Mouse (Mus musculus) liver, embryonic 11.5 days (tissue): ENCODE measurements around the gene Pola1. TPM values are rescaled to one million over a fixed set of nuclear protein-coding genes. Genes with fewer than 3 reads are reported as not detected.

ENCODE experiments used
- ATAC-seq: fragments of 200-750 bp; cut with Nextera tagmentation; replicated peaks from 2 replicates; pipeline ENCODE4 v1.8.0; 2017; ENCODE audit warnings: moderate number of reproducible peaks, mild to moderate bottlenecking, moderate TSS enrichment, moderate library complexity; ENCODE audit not compliant: low FRiP score
- DNase-seq: peaks from one replicate; pipeline ENCODE4 v3.0.0-alpha.2; 2017; ENCODE audit warnings: low spot score
- H3K27ac ChIP-seq: fragments of 300-500 bp; sonication (generic); 2 replicates; pipeline ENCODE4 v1.5.1; 2014; ENCODE audit warnings: mild to moderate bottlenecking, low read depth, low read length, control low read depth
- H3K27me3 ChIP-seq: fragments of 300-500 bp; sonication (generic); replicated peaks from 2 replicates; pipeline ENCODE4 v1.6.1; 2014; ENCODE audit warnings: low read length, mixed read lengths; ENCODE audit not compliant: control insufficient read depth, insufficient read depth
- H3K36me3 ChIP-seq: fragments of 300-500 bp; sonication (generic); 2 replicates; pipeline ENCODE4 v1.6.1; 2014; ENCODE audit warnings: mild to moderate bottlenecking, low read length, moderate library complexity, mixed read lengths; ENCODE audit not compliant: control insufficient read depth, insufficient read depth
- H3K4me1 ChIP-seq: fragments of 300-500 bp; sonication (generic); replicated peaks from 2 replicates; pipeline ENCODE4 v1.6.1; 2014; ENCODE audit warnings: low read length, mixed read lengths; ENCODE audit not compliant: control insufficient read depth, insufficient read depth
- H3K4me2 ChIP-seq: fragments of 300-500 bp; sonication (generic); 2 replicates; pipeline ENCODE4 v1.6.1; 2014; ENCODE audit warnings: mild to moderate bottlenecking, control low read depth, moderate library complexity
- H3K4me3 ChIP-seq: fragments of 300-500 bp; sonication (generic); 2 replicates; pipeline ENCODE4 v1.5.1; 2014; ENCODE audit warnings: low read depth, low read length, control low read depth
- H3K9ac ChIP-seq: fragments of 300-500 bp; sonication (generic); 2 replicates; pipeline ENCODE4 v1.6.1; 2014; ENCODE audit warnings: low read depth, low read length, control low read depth
- H3K9me3 ChIP-seq: fragments of 300-500 bp; sonication (generic); 2 replicates; pipeline ENCODE4 v1.6.1; 2016; ENCODE audit warnings: low read length, inconsistent platforms, mixed read lengths; ENCODE audit not compliant: control insufficient read depth
- WGBS: fragments of 180-500 bp; shearing (Covaris S2); extraction: QIAGEN DNeasy Blood & Tissue Kit; methylation state at CpG from one replicate; pipeline ENCODE4 v1.1.7; 2014; 5-methylcytosine and 5-hydroxymethylcytosine counted together
- polyA plus RNA-seq: library from polyadenylated mRNA; unstranded; fragments of >200 nt; fragmentation: Nextera tagmentation; extraction: Ambion mirVana; gene quantifications from 2 replicates; pipeline ENCODE4 v1.2.1, GENCODE M21; 2014

Gene Pola1
- polyA plus RNA-seq, 1 experiment from 2014 or later: 25.4 TPM

- peaks cover 100% of the 10 kb centered on the region for H3K27me3 ChIP-seq
- ATAC-seq (no peak), DNase-seq (no peak)
- 0 out of 2 replicates have a peak, but pooled peaks cover 2% of the 10 kb centered on the region for H3K4me1 ChIP-seq
- no peak overlapping the region for H3K27ac ChIP-seq
- H3K9me3 ChIP-seq: no peaks in the 10 kb centered on the region
- peak overlapping the region; percentile 58 for H3K4me2 ChIP-seq
- H3K4me3 ChIP-seq: peak overlapping the region; percentile 34
- no peak overlapping the region for H3K9ac ChIP-seq
- 12% methylated on average over 37 of the region's 37 CpGs for WGBS
- H3K36me3 ChIP-seq: no peaks in the 10 kb centered on the region
Observed at GRCm38 (mm10) chrX:93289076-93289475, 342.9 kb downstream of the Pola1 start.

GRCm38 (mm10) chrX:93288339-93288738 lies 343.6 kb downstream of the Pola1 start:
- Histone ChIP-seq H3K36me3 (no peaks in the 10 kb centered on the region), H3K4me2 (peak overlapping the region; percentile 58), H3K9ac (no peak overlapping the region), H3K4me1 (0 out of 2 replicates have a peak, but pooled peaks cover 2% of the 10 kb centered on the region), H3K9me3 (no peaks in the 10 kb centered on the region), H3K4me3 (peak overlapping the region; percentile 34), H3K27me3 (peaks cover 97% of the 10 kb centered on the region), H3K27ac (no peak overlapping the region)
- DNase-seq (no peak), ATAC-seq (no peak)
- 6% methylated on average over 29 of the region's 37 CpGs for WGBS

GRCm38 (mm10) chrX:93286291-93286893 lies 345.6 kb downstream of the Pola1 start, which contains the start of gene Arx:
Gene Arx (plus strand): TSS chrX:93286445.
- 19% methylated on average over 31 of the region's 31 CpGs for WGBS
- peak; percentile 87 for ATAC-seq
- peak within 1 kb of the TSS; percentile 29 for H3K4me2 ChIP-seq

GRCm38 (mm10) chrX:93285091-93285490 lies 346.9 kb downstream of the Pola1 start:
- H3K4me2 ChIP-seq: no peak overlapping the region
- no peaks in the 10 kb centered on the region for H3K36me3 ChIP-seq
- no peak overlapping the region for H3K27ac ChIP-seq
- 24% methylated on average over 10 of the region's 10 CpGs for WGBS
- H3K27me3 ChIP-seq: peaks cover 93% of the 10 kb centered on the region
- DNase-seq (no peak), ATAC-seq (no peak)
- no peak overlapping the region for H3K9ac ChIP-seq
- H3K9me3 ChIP-seq: no peaks in the 10 kb centered on the region
- H3K4me3 ChIP-seq: no peak overlapping the region
- H3K4me1 ChIP-seq: 0 out of 2 replicates have a peak, but pooled peaks cover 2% of the 10 kb centered on the region

More at GRCm38 (mm10) chrX:93286291-93286893, 345.6 kb downstream of the Pola1 start, which contains the start of gene Arx:
- 0 out of 2 replicates have a peak, but pooled peaks cover 2% of the 10 kb centered on the region for H3K4me1 ChIP-seq
- no peak within 1 kb of the TSS for H3K9ac ChIP-seq
- H3K4me3 ChIP-seq: peak within 1 kb of the TSS; percentile 23
- H3K27me3 ChIP-seq: peaks cover 96% of the 10 kb centered on the region
- H3K27ac ChIP-seq: no peak within 1 kb of the TSS
- H3K9me3 ChIP-seq: no peaks in the 10 kb centered on the region
- H3K36me3 ChIP-seq: no peaks in the 10 kb centered on the region
- DNase-seq: peak; percentile 44

GRCm38 (mm10) chrX:93281756-93282155 lies 350.2 kb downstream of the Pola1 start:
- Histone ChIP-seq H3K9ac (no peak overlapping the region), H3K4me1 (no peaks in the 10 kb centered on the region), H3K27ac (no peak overlapping the region), H3K4me2 (peak overlapping the region; percentile 6), H3K36me3 (no peaks in the 10 kb centered on the region), H3K9me3 (no peaks in the 10 kb centered on the region), H3K27me3 (peaks cover 71% of the 10 kb centered on the region), H3K4me3 (peak overlapping the region; percentile 1; the same call in 1 of the 2 replicates)
- DNase-seq (no peak), ATAC-seq (no peak)
- WGBS: 8% methylated on average over 5 of the region's 5 CpGs

- H3K36me3 ChIP-seq: no peaks in the 10 kb centered on the region
- H3K9ac ChIP-seq: no peak overlapping the region
- ATAC-seq (0 out of 2 replicates have a peak, but pooled peaks have one; percentile 39), DNase-seq (peak; percentile 58)
- no peaks in the 10 kb centered on the region for H3K9me3 ChIP-seq
- 10% methylated on average over 23 of the region's 23 CpGs for WGBS
- peak overlapping the region; percentile 6 for H3K4me2 ChIP-seq
- H3K27me3 ChIP-seq: peaks cover 66% of the 10 kb centered on the region
- no peak overlapping the region for H3K27ac ChIP-seq
- peak overlapping the region; percentile 1; the same call in 1 of the 2 replicates for H3K4me3 ChIP-seq
- H3K4me1 ChIP-seq: no peaks in the 10 kb centered on the region
Observed at GRCm38 (mm10) chrX:93281028-93281723, 350.8 kb downstream of the Pola1 start.

GRCm38 (mm10) chrX:93279940-93280339 lies 352.0 kb downstream of the Pola1 start:
- Histone ChIP-seq H3K27ac (no peak overlapping the region), H3K9ac (no peak overlapping the region), H3K9me3 (no peaks in the 10 kb centered on the region), H3K4me2 (no peak overlapping the region), H3K36me3 (no peaks in the 10 kb centered on the region), H3K4me1 (no peaks in the 10 kb centered on the region), H3K27me3 (peaks cover 54% of the 10 kb centered on the region), H3K4me3 (no peak overlapping the region)
- 32% methylated on average over 9 of the region's 11 CpGs for WGBS
- DNase-seq (no peak), ATAC-seq (no peak)

GRCm38 (mm10) chrX:93275689-93276088 lies 356.3 kb downstream of the Pola1 start:
- 46% methylated on average over 3 of the region's 3 CpGs for WGBS
- DNase-seq (no peak), ATAC-seq (no peak)
- Histone ChIP-seq H3K27ac (no peak overlapping the region), H3K4me2 (no peak overlapping the region), H3K9me3 (no peaks in the 10 kb centered on the region), H3K9ac (no peak overlapping the region), H3K4me3 (no peak overlapping the region), H3K4me1 (no peaks in the 10 kb centered on the region), H3K27me3 (peaks cover 16% of the 10 kb centered on the region), H3K36me3 (no peaks in the 10 kb centered on the region)
